Mouse (Mus musculus): ENCODE data around the gene Arhgap35.

DNA sequence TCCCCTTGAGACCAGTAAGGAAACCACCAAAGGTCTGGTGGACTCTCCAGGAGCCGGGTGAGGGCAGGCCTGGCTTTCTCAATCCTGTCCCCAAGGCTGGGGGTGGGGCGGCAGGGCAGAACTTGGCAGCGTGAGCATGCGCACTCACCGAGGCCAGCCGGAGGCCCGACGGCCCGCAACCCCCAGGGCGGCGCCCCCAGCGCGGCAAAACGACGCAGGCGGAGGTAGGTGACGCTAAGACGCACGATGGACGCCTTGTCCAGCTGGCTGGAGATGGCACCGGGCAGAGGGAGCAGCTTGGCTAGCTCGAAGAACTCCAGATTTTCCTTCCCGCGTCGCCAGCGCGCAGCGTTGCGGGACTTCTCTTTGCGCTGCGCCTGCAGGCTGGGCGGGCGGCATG is 140.3 kb downstream of the Arhgap35 start:
- TF ChIP-seq CTCF (IDR thresholded peaks at IDR 0.05; ENCODE audit: borderline replicate concordance, insufficient read depth, low read length) = no peak
- TF ChIP-seq POLR2A (IDR thresholded peaks at IDR 0.05; ENCODE audit: low read depth, low read length) = no peak

Data from embryonic fibroblast, embryonic 13.5 days (primary cell).